Mouse (Mus musculus): ENCODE data around the gene Gm20683. TPM values are rescaled to one million over a fixed set of nuclear protein-coding genes. Genes with fewer than 3 reads are reported as not detected.

Gm20683 gene
- 0.30 TPM for polyA plus RNA-seq (2015; fragmentation: Illumina TruSeq; extraction: RNeasy Lipid Tissue Mini Kit (QIAGEN cat#74804); ENCODE audit: insufficient read depth, low replicate concordance)

DNA sequence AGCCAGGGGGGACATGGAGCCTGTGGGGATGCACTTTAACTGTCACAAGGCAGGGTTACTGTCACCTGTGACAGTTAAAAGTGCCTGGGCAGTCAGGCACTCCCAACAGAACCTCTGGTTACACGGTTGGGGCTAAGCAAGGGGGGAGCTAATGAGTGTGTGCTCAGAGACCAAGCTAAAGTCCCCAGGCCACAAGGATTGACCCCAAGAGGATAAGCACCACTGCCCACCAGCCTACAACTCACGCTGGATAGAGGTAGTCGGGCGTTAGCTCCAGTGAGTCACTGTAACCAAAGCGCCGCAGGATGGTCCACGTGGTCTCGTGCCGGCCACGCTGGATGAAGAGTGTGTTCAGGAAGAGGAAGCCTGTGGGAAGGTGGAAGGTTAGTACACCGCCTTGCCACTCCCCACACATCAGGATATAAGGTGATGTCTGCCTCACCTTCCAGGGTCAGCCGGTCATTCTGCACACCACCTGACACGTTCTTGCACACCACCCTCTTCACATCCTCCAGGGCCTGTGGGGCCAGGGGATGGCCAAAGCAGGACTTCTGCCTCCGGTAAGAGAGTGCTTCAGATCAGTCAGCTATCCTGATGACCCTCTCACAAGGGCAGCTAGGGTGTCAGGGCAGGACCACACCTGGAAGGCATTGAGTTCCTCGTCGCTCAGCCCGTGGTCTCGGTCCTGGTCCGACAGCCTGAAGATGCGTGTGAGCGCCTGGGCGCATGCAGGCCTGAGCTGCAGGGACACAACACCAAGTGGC is at the start of gene Gm20683:
TSS of gene Gm20683 (minus strand) at position 647 of the 764 bp plus-strand sequence.

DNA sequence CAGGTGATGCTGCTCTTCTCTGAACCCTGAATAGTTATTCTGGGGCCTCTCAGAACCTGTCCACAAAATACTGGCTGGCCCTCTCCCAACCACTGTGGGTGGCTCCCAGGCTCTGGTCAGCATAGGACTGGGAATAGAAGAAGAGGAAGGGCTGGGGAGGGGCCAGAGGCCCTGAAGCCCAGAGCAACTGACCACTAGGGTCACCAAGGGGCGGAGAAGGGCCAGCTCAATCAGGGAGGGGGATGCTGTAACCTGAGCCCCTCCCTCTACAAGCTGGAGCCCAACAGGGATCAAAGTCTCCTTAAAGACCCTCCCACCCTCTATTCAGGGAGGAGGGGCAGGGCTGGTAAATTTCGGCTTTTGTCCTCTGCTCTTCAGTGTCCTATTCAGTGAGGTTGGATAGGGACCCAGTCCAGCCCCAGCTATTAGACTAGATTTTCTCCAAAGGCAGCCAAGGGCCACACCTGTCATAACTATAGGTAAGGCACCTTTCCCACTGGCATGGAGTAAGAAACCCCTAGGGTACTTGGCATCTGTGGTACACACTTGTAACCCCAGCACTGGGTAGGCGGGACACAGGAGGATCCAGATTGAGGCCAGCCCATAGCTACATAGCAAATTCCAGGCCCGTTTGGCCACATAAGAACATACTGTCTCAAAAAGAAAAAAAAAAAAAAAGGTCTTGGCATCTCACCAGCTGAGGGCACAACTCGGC is 38.8 kb upstream of the Gm20683 start, which contains the start of gene Wfikkn1:
TSS of gene Wfikkn1 (minus strand) at position 663 of the 715 bp plus-strand sequence.

DNA sequence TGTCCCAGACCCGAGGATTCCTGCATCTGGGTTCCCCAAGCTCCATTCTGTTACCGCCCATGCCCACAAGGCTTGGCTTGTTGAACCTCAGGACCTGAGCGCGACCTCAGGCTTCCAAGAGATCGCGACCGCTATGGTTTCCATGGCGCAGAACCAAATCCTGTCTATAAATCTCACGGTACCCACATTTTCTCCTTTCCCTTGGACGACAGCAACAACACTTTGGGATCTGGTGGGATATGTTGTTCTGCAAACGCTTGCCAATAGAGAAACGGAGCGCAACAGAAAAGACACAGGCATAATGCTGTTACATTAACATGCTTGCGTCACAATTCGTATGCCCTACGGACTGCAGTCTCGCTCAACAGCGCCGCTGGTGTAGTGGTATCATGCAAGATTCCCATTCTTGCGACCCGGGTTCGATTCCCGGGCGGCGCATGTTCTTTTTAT is 33.2 kb upstream of the Gm20683 start, which contains the start of gene Mettl26:
TSS of gene Mettl26 (plus strand) at position 354 of the 450 bp plus-strand sequence.

DNA sequence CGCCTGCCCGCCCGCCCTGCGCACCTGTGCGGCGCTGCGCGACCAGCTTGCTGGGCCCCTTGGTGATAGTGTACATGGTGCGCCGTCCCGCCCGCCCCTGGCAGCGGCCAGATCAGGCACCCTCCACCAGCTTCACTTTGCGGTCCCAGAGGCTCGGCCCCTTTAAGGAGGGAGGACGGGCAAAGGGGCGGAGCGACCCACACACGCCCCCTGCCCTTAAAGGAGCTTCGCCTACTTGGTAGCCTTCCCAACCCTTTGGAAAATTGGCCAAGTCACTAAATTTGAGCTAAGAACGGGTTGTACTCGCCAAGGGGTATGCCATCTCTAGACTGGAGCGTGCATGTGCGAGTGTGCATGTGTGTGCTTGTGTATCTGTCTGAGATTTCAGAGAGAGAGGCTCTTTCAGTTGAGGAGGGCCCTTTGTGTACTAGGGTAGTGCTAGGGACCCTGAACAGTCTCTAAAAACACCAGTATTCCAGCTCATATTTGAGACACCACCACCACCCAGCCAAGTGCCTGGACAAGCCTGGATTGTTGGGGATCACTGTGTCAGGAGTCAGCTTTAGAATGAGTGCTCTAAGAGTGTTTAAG is 27.1 kb upstream of the Gm20683 start, which contains the start of gene Mcrip2:
TSS of gene Mcrip2 (minus strand) at position 164 of the 591 bp plus-strand sequence.

DNA sequence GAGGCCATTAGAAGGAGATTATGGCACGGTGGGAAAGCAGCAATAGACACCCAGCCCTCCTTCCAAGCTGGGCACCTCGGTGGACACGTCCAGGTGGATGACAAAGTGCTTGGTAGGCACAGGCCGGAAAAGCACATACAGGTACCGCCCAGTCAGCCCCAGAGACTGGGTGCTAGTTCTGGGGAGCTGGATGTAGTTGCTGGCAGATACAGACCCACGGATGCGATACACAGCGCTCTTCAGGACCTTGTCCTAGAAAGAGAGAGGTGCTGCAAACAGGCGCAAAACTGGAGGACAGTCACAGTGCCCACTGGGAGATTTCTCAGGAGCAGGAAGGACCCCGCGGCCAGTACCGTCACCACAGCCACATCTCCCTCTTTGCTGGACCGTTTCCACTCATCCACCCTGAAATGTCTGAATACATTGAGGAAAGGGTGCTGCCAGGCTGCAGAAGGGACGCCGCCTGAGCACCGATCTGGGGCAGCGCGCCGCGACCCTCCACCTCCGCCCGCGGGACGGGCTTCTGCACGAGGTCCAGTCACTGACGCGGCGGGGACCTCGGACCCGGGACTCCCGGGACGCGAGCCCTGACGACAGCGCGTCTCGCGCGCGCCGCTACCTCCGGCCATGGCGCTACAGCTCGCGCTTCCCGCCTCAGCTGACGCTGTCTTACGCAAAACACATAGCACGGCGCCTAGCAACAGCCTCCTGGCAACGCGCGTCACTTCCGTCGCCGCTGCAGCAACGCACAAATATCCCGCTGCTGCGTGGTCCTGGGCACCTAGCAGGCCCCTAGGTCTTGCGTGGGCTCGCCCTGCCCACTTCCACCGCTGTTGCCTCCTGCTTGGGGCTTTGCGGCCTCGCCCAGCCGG is 19.5 kb upstream of the Gm20683 start, which contains the start of gene Wdr90:
TSS of gene Wdr90 (minus strand) at position 670 of the 872 bp plus-strand sequence.

DNA sequence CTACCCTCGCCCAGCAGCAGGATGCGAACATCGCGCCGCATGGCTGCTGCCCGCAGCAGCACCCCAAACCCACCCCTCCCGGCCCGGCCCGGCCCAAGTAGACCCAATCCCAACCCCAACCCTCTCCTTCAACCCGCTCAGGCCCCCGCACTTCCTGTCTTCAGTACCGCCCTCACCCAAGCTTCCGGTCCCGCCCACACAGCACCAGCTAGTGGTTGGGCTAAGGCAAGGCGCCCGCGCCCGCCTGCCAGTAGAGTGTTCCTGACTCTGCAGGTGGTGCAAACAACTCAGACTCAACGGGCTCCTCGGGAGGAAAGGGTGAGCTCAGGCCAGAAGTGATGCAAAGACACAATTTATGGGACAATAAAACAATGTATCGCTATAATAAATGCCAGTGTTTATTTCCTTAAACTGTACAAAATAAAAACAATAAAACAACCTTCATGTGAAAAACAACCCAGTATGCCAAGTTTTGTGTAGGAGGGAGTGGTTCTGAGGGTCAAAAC is 2.9 kb upstream of the Gm20683 start, which contains the start of gene Rhot2:
TSS of gene Rhot2 (minus strand) at position 456 of the 506 bp plus-strand sequence.

DNA sequence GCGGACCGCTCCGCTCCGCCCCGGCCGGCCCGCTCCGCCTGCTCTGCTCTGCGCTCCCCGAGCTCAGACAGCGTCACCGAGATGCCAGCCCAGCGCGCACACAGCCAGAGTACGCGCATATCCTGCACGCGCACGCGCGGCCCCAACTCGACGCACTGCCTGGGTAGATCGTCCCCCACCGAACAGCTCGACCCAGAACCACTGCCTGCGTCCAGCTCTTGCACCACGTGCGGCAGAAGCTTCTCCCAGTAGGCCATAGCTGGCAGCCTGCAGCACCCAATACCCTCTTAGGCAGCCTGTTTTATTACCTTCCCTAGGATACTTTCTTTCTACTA is 4.5 kb downstream of the Gm20683 start, which contains the start of gene Rhbdl1:
TSS of gene Rhbdl1 (minus strand) at position 220 of the 335 bp plus-strand sequence.

DNA sequence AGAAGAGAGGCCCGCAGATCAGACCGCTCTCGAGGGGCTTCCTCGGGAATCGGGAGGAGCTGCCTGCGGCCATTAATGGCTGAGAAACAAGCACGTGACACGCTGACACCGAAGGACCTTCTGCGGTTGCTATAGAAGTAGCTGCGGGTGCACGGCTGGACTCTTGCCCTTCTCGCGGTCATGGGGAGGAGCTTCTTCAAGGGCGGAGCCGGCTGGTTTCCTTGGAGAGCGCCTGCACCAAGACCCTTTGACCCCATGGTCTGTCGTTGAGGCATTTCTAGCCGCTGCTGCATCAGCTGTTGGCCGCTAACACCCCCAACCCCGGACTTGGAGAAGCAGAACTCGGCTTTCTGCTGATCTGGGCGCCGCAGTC is 8.3 kb downstream of the Gm20683 start, which contains the start of gene Stub1:
TSS of gene Stub1 (minus strand) at position 114 of the 373 bp plus-strand sequence.

DNA sequence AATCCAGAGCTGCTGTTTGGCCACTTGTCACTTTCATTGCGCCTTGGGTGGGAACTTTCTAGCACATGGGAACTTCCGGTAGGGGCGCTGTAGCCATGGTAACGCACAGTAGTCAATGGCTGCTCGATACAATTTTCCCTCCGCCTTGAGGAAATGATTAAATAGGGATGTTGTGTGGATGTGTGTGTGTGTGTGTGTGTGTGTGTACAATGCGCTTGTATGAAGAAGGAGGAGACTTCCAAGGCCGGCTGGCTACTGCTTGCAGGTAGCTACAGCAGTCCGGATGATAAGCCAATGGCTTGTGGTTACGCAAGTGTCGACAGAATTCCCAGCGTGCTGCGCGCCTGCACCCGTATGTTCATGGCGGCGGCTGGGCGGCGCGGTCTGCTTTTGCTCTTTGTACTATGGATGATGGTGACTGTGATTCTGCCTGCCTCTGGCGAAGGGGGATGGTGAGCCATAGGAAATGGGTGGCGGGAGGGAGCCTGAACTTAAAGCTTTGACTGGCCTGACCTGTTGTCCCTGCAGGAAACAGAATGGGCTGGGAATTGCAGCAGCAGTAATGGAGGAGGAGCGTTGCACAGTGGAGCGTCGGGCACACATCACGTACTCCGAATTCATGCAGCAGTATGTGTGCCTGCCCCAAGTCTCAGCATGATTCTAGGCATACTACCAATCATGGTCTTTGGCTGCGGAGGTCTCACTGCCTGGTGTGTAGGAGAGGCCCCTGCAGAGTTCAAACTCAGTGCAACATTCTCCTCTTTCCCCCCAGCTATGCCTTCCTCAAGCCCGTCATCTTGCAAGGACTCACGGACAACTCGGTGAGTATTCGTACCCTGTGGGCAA is 12.6 kb downstream of the Gm20683 start, which contains the start of gene Jmjd8:
TSS of gene Jmjd8 (plus strand) at position 156 of the 846 bp plus-strand sequence.

DNA sequence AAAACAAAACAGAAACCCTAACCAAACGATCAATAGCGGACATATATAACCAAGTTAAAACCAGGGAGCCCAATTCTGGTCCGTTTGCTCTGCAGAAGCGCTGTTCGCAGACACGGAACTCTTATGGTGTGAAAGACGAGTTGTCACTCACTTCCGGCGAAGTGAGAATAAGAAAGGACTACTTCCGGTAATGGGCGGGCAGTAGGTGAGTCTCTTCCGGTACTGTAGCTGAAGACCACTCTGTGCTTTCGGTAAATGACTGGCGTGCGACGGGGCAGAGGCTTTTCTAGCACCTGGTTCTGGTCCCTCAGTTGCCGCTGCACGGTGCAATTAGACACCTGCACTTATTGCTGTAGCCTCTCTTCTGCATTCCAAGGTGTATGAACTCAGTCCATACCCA is 18.1 kb downstream of the Gm20683 start, which contains the start of gene Wdr24:
TSS of gene Wdr24 (plus strand) at position 176 of the 400 bp plus-strand sequence.

DNA sequence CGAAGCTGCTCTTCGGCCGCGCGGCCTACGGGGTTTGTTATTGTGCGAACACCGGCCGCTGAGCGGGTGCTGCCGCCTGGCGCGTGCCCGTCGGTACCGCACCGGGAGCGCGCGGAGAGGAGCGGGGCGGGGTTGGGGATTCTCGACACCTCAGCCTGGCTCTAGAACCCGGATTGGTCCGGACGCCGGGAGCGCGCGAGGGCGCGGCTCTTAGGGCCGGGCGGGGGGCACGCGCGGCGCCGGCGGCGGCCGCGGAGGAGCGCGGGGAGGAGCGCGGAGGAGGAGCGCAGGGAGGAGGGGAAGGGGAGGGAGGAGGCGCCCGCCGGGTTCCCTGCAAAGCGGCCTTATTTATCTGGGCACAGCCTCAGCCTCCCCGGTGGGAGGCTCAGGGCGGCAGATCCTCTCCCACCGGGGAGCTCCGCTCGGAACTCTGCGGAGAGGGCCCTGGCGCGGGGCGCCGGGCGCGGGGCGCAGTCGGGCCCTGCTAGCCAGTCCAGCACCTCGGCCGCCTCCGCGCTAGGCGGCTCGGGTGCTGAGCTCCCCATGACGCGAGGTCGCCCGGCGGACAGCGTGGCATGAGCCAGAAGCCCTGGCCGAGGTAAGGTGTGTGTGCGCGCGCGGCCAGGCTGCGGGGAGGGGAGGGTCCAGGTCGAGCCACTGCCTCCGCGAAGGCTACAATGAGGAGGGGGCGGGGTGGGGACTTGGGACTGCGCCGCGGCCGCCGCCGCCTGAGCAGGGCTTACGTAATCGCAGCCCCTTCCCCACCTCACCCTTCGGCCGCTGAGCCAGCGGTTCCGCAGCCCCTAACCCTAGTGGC is 32.6 kb downstream of the Gm20683 start, which contains the start of gene Fbxl16:
TSS of gene Fbxl16 (plus strand) at position 297 of the 817 bp plus-strand sequence.

DNA sequence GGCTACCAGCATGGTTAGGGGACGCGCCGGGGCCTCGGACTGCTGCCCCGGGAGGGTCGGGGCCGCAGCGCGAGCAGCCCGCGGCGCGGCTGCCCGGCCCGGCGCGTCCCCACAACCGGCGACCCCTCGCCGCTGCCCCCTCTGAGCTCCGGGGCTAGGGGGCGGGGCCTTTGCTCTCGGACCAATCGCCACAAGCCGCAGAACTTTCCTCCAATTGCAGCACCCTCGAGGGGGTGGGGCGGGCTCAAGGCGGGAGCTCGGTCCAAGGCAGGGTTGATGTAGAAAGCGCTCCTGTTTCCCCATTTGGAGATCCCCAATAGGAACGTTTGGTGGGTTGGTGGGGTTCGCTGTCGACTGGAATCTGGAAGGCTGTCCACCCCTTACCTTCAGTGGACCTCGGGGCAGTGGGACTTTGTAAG is 44.6 kb downstream of the Gm20683 start, which contains the start of gene Metrn:
TSS of gene Metrn (minus strand) at position 186 of the 419 bp plus-strand sequence.

DNA sequence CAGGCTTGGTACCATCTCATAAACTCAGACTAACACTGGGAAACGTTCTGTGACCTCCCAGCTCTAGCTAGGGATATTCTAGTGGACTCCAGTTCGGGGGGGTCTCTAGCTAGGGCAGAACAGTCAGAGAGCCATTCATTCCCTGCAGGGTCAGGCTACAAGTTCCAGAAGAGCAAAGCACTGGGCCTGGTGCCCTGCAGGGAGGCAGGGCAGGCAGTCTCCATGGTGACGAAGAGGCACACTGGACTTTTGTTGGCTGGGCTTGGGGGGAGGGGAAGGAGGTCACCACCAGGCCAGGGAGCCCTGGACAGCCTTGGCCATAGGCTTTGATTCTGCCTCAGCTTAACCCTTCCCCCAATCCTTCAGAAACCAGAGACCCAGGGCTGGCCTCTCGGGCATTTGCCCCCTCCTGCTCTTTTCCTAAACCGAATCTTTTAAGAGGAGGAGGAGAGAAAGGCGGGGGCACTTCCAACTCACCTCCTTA is 45.9 kb downstream of the Gm20683 start, which contains the start of gene AC134908.4:
TSS of gene AC134908.4 (minus strand) at position 51 of the 484 bp plus-strand sequence.

DNA sequence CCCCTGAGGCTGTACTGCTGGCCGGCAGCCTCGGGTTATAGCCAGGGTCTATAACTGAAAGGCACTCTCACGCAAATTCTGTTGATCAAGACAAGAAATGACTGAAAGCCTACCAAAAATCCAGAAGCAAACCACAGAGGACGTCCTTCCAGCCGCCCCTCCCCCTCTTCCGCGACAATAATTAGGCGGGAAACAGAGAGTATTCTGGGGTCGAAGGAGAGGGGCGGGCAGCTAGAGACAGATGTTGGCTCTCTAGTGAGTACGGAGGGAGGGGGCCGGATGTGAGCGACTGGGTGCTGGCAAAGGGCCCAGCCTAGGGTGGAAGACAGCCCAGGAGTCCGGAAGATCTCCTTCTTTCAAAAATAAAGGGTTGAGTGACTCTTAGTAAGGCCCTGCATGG is 48.9 kb downstream of the Gm20683 start, which contains the start of gene Fam173a:
TSS of gene Fam173a (minus strand) at position 287 of the 400 bp plus-strand sequence.

DNA sequence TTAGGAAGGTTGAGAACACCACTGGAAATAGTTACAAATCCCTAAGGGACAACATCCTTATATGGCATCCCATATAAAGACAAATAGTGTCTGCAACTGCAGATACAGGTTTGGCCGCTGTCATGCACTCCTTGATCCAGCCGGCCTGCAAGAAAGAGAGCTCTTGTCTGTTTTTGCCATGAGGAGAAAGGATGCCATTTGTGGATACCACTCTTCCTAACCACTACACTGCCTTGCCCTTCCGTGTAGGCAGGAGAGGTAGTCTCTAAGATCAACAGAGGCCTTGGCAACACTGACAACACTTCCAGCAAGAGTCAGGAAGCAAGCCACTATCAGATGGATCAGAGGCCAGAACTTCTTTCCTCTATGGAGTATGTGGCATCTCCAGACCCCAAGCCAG is 55.3 kb downstream of the Gm20683 start, which contains the start of gene Ccdc78:
TSS of gene Ccdc78 (plus strand) at position 301 of the 400 bp plus-strand sequence.

DNA sequence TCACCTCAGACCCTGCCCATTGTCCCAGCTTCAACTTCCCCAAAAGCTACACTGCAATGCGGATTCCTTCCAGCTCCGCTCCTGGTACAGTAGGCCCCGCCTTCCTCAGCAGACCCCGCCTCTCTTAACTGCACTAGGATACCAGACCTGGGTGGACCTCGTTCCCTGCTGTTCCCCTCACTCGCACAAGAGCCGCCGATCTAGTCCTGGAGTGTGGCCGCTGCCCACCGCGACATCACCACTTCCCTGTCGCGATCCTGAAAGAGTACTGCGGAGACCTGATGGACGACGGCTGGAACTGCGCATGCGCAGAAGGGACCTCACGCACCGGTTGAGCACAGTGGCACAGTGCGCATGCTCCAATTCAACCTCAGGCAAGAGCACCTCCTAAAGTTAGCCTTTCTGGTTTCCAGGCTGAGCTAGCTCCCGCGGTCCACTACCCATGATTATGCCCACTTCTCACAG is 56.2 kb downstream of the Gm20683 start, which contains the start of gene Haghl:
TSS of gene Haghl (minus strand) at position 393 of the 465 bp plus-strand sequence.

Data from spleen, adult 10 weeks (tissue).